In the genomic region with DNA sequence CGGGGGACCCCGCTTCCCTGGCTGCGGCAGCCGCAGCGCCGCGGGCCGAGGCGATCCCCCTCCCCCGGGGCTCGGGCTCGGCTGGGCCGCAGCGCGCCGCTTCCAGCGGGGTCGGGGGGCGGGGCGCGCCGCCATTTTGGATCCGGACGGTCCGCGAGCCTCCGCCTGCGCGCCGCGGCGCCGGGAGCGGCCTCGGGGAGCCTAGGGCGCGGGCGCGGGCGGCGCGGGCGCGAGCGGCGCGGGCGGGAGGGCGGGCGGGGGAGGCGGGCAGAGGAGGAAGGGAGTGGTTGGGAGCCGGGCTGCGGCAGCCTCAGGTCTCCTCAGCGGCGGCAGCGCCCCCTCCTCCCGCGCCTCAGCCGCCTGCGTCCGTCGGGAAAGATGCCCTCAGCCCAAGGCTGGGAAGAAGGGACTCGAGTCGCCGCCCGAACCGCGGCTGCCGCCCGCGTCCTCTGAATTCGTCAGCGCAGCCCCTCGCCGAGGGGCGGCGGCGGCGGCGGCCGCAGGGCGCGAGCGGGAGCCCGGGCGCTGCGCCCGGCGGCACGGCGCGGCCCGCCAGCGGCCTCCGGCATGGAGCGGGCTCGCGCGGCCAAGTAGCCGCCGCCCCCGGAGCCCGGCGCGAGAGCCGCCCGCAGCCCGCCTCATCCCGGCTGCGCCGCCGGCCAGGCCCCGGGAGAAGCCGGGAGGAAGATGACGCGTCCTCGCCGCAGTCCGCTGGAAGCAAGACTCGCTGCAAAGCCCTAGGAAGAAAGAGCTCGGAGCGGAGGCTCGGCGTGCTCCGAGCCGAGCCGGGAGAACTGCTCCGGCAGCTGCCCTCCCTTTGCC, we compare ENCODE assay signal across 7 mouse cellular contexts. TPM values are rescaled to one million over a fixed set of nuclear protein-coding genes. Genes with fewer than 3 reads are reported as not detected.
DNase-seq lines count a peak whose midpoint lies in the region; ATAC-seq and TF ChIP-seq lines count a peak whose summit lies in the region.

A gene (plus strand): TSS at position 752 of the 822 bp plus-strand sequence.

- TF ChIP-seq CTCF in intestine, postnatal 0 days (IDR thresholded peaks at IDR 0.05; ENCODE audit: low read depth): peak; percentile 25
- no peak for TF ChIP-seq CTCF in small intestine, adult 2 months (IDR thresholded peaks at IDR 0.05; ENCODE audit: extremely low read depth, insufficient read length, insufficient replicate concordance, low read depth, low read length)

- peak within 1 kb of the TSS; percentile 76 for H3K4me3 ChIP-seq in embryonic facial prominence, embryonic 11.5 days (ENCODE audit: low read depth, low read length)
- H3K4me3 ChIP-seq in intestine, postnatal 0 days (ENCODE audit: low read depth, low read length): peak within 1 kb of the TSS; percentile 88
- H3K4me3 ChIP-seq in midbrain, embryonic 10.5 days: peak within 1 kb of the TSS; percentile 85
- peak within 1 kb of the TSS; percentile 86 for H3K4me3 ChIP-seq in small intestine, adult 2 months (ENCODE audit: low read depth, low read length)

- peak; percentile 86 for ATAC-seq in embryonic facial prominence, embryonic 11.5 days (replicated peaks; ENCODE audit: insufficient number of reproducible peaks, low FRiP score, low TSS enrichment, low read depth)
- peak; percentile 78 for ATAC-seq in granulocyte monocyte progenitor cell, adult 5-6 weeks (replicated peaks; ENCODE audit: poor library complexity, severe bottlenecking)
- peak; percentile 94 for ATAC-seq in intestine, postnatal 0 days

- intact Hi-C loops in left cerebral cortex, postnatal 4 days (cut with DNase I): no loop called here

- no peaks in the 10 kb centered on the region for H3K9me3 ChIP-seq in embryonic facial prominence, embryonic 11.5 days (replicated peaks; ENCODE audit: control insufficient read depth, low read length)
- no peaks in the 10 kb centered on the region for H3K9me3 ChIP-seq in intestine, postnatal 0 days (ENCODE audit: control insufficient read depth)
- H3K9me3 ChIP-seq in midbrain, embryonic 10.5 days (replicated peaks): no peaks in the 10 kb centered on the region

- DNase-seq in adrenal gland, postnatal 14 days: peak; percentile 92
- DNase-seq in embryonic facial prominence, embryonic 11.5 days (ENCODE audit: low spot score): peak; percentile 89
- peak; percentile 83 for DNase-seq in left cerebral cortex, postnatal 4 days
- DNase-seq in midbrain, embryonic 10.5 days (ENCODE audit: low spot score): peak; percentile 85

- no peaks in the 10 kb centered on the region for H3K36me3 ChIP-seq in embryonic facial prominence, embryonic 11.5 days (replicated peaks; ENCODE audit: control insufficient read depth, insufficient read depth, low read depth, low read length)
- H3K36me3 ChIP-seq in intestine, postnatal 0 days (ENCODE audit: control insufficient read depth, insufficient read depth): no peaks in the 10 kb centered on the region
- no peaks in the 10 kb centered on the region for H3K36me3 ChIP-seq in midbrain, embryonic 10.5 days
- H3K36me3 ChIP-seq in small intestine, adult 2 months (ENCODE audit: control insufficient read depth, insufficient read depth, low read length): no peaks in the 10 kb centered on the region

- 0% methylated on average over 40 of the region's 128 CpGs for WGBS in embryonic facial prominence, embryonic 11.5 days
- under 1% methylated on average over 75 of the region's 128 CpGs for WGBS in intestine, postnatal 0 days
- under 1% methylated on average over 110 of the region's 128 CpGs for WGBS in midbrain, embryonic 10.5 days
- 2% methylated on average over 112 of the region's 128 CpGs for WGBS in small intestine, adult 2 months

- TF ChIP-seq POLR2A in small intestine, adult 2 months (IDR thresholded peaks at IDR 0.05; ENCODE audit: low read depth, low read length): peak; percentile 42; the same call in 1 of the 2 replicates

- peak within 1 kb of the TSS; percentile 95 for H3K9ac ChIP-seq in embryonic facial prominence, embryonic 11.5 days (replicated peaks; ENCODE audit: low read length)
- peak within 1 kb of the TSS; percentile 94 for H3K9ac ChIP-seq in intestine, postnatal 0 days (ENCODE audit: low read depth, low read length)

- H3K4me2 ChIP-seq in embryonic facial prominence, embryonic 11.5 days (ENCODE audit: low read depth, low read length): peak within 1 kb of the TSS; percentile 75
- peak within 1 kb of the TSS; percentile 92 for H3K4me2 ChIP-seq in intestine, postnatal 0 days (replicated peaks; ENCODE audit: low read depth)

- H3K27ac ChIP-seq in embryonic facial prominence, embryonic 11.5 days (replicated peaks; ENCODE audit: low read depth, low read length): peak within 1 kb of the TSS; percentile 88
- H3K27ac ChIP-seq in intestine, postnatal 0 days (ENCODE audit: low read depth, low read length): peak within 1 kb of the TSS; percentile 94
- H3K27ac ChIP-seq in midbrain, embryonic 10.5 days (replicated peaks): peak within 1 kb of the TSS; percentile 96
- peak within 1 kb of the TSS; percentile 33 for H3K27ac ChIP-seq in small intestine, adult 2 months (ENCODE audit: insufficient read depth, low read depth, low read length)

- H3K27me3 ChIP-seq in embryonic facial prominence, embryonic 11.5 days (ENCODE audit: control insufficient read depth, insufficient read depth, low read length): no peaks in the 10 kb centered on the region
- H3K27me3 ChIP-seq in intestine, postnatal 0 days (replicated peaks; ENCODE audit: control insufficient read depth, insufficient read depth, low read length): no peaks in the 10 kb centered on the region
- no peaks in the 10 kb centered on the region; the same call in 1 of the 2 replicates for H3K27me3 ChIP-seq in midbrain, embryonic 10.5 days (ENCODE audit: low read depth, poor library complexity, severe bottlenecking)
- 0 out of 2 replicates have a peak, but pooled peaks cover 6% of the 10 kb centered on the region for H3K27me3 ChIP-seq in small intestine, adult 2 months (ENCODE audit: control insufficient read depth, insufficient read depth, low read length)

- H3K4me1 ChIP-seq in embryonic facial prominence, embryonic 11.5 days (ENCODE audit: control insufficient read depth, insufficient read depth, low read length): no peaks in the 10 kb centered on the region
- H3K4me1 ChIP-seq in intestine, postnatal 0 days (replicated peaks; ENCODE audit: control insufficient read depth, insufficient read depth, low read length): peaks cover 5% of the 10 kb centered on the region; the same call in 1 of the 2 replicates
- peaks cover 38% of the 10 kb centered on the region for H3K4me1 ChIP-seq in midbrain, embryonic 10.5 days
- no peaks in the 10 kb centered on the region; the same call in 1 of the 2 replicates for H3K4me1 ChIP-seq in small intestine, adult 2 months (ENCODE audit: control insufficient read depth, insufficient read depth, insufficient read length, low read length)

RNA-seq across cellular contexts. Expression of the gene that starts here (rescaled TPM):
- total RNA-seq in adrenal gland, postnatal 14 days (2021): 51.2 and 57.6 TPM in 2 replicates
- 12.3 and 13.8 TPM in 2 replicates for polyA plus RNA-seq in embryonic facial prominence, embryonic 11.5 days (2014; fragmentation: Nextera tagmentation; extraction: Ambion mirVana)
- total RNA-seq in granulocyte monocyte progenitor cell, adult 5-6 weeks (2014; fragmentation: Nextera tagmentation): 6.7 and 9.3 TPM in 2 replicates
- total RNA-seq in granulocyte monocyte progenitor cell, adult 5-6 weeks (2017): 3.7 and 5.5 TPM in 2 replicates
- 9.2 and 10.9 TPM in 2 replicates for polyA plus RNA-seq in intestine, postnatal 0 days (2015; fragmentation: Nextera tagmentation; extraction: Ambion mirVana)
- total RNA-seq in left cerebral cortex, postnatal 4 days (2021): 100 to 1,000 TPM; 185 to 187 TPM
- 11.7 and 13.0 TPM in 2 replicates for polyA plus RNA-seq in midbrain, embryonic 10.5 days (2016; fragmentation: Nextera tagmentation; extraction: Ambion mirVana)
- 3.3 and 6.6 TPM in 2 replicates for polyA plus RNA-seq in small intestine, adult 2 months (2012; rRNA removed)

Comparison
In these comparisons a context has a peak if more than half of its experiments do, and no peak if none do; other contexts are left out.
1. Peak in every context shown above with its lines: DNase-seq, ATAC-seq, H3K4me3 ChIP-seq and H3K27ac ChIP-seq.
2. H3K27ac ChIP-seq: peak in every context shown above with its lines; median percentile 96 in midbrain, embryonic 10.5 days; 94 in intestine, postnatal 0 days; 88 in embryonic facial prominence, embryonic 11.5 days; 33 in small intestine, adult 2 months.